27 mouse cellular contexts compared by ENCODE assay signal in genomic region chr6:14185921-14186420, GRCm38 (mm10).
A peak's percentile ranks its signal among the peaks of the same experiment; 100 is the strongest.
DNase-seq lines count a peak whose midpoint lies in the region; ATAC-seq and TF ChIP-seq lines count a peak whose summit lies in the region.
"Had no signal": no experiment of that assay in that cellular context is flagged by ENCODE, and none has a peak within 500 bp of the region (broad histone marks: within the 10 kb centered on the region; RNA-seq: fewer than 3 reads in every experiment).

No protein-coding gene starts in this region.

- DNase-seq in layer of hippocampus, adult 2 months (ENCODE audit: low spot score in 2 of 2), result peak in 1 of 2 experiments; percentile 25
- DNase-seq in layer of hippocampus, postnatal 10 days (ENCODE audit: low spot score in 2 of 2), result no peak
- DNase-seq in brain, embryonic 18.5 days (ENCODE audit: low read depth, low spot score), result peak; percentile 73
- DNase-seq in left cerebral cortex, postnatal 25 days (ENCODE audit: low spot score in 2 of 2), result peak; percentile 9 to 60
- no peak for DNase-seq in heart, postnatal 10 days
- no peak for DNase-seq in adrenal gland, postnatal 4 days (ENCODE audit: low spot score in 2 of 2)
- DNase-seq: adrenal gland, adult 8-10 months; cerebellum, adult 9-10 months; gastrocnemius, adult 2 months; heart, postnatal 4 days; kidney, adult 18-20 months; lung, embryonic 14.5 days; thymus, adult 18-20 months; thymus, postnatal 36 days had no signal

- no peak overlapping the region for H3K27ac ChIP-seq in forebrain, embryonic 13.5 days
- H3K27ac ChIP-seq in forebrain, embryonic 12.5 days, result no peak overlapping the region
- 0 out of 2 replicates have a peak overlapping the region, but pooled peaks have one; percentile 18 for H3K27ac ChIP-seq in layer of hippocampus, adult 2 months
- H3K27ac ChIP-seq: embryonic facial prominence, embryonic 15.5 days; gastrocnemius, adult 2 months; heart, embryonic 15.5 days; hindbrain, embryonic 14.5 days; kidney, postnatal 0 days; limb, embryonic 13.5 days; liver, embryonic 14.5 days; midbrain, embryonic 12.5 days; neural tube, embryonic 15.5 days; stomach, embryonic 15.5 days had no signal

- ATAC-seq in forebrain, embryonic 13.5 days, result peak; percentile 92; the same call in 1 of the 2 replicates
- no peak for ATAC-seq in forebrain, embryonic 12.5 days (ENCODE audit: low FRiP score)
- ATAC-seq: activated CD4-positive, CD25-positive, alpha-beta regulatory T cell, adult 4 months; inflammation-experienced regulatory T-cells, adult 6 months had no signal

- H3K4me2 ChIP-seq in forebrain, embryonic 13.5 days, result no peak overlapping the region
- no peak overlapping the region for H3K4me2 ChIP-seq in forebrain, embryonic 12.5 days
- H3K4me2 ChIP-seq: embryonic facial prominence, embryonic 15.5 days; heart, embryonic 15.5 days; hindbrain, embryonic 14.5 days; limb, embryonic 13.5 days; lung, embryonic 14.5 days; midbrain, embryonic 12.5 days; neural tube, embryonic 15.5 days; stomach, embryonic 15.5 days had no signal

- 65% methylated on average over 2 of the region's 2 CpGs for WGBS in forebrain, embryonic 13.5 days
- WGBS in forebrain, embryonic 12.5 days, result 69% methylated on average over 2 of the region's 2 CpGs

- H3K27me3 ChIP-seq in forebrain, embryonic 13.5 days, result no peaks in the 10 kb centered on the region
- no peaks in the 10 kb centered on the region for H3K27me3 ChIP-seq in forebrain, embryonic 12.5 days
- H3K27me3 ChIP-seq: embryonic facial prominence, embryonic 15.5 days; heart, embryonic 15.5 days; limb, embryonic 13.5 days; midbrain, embryonic 12.5 days; neural tube, embryonic 15.5 days; stomach, embryonic 15.5 days had no signal

- H3K36me3 ChIP-seq in forebrain, embryonic 13.5 days (ENCODE audit: poor library complexity, severe bottlenecking), result no peaks in the 10 kb centered on the region
- no peaks in the 10 kb centered on the region for H3K36me3 ChIP-seq in forebrain, embryonic 12.5 days (replicated peaks)
- H3K36me3 ChIP-seq: embryonic facial prominence, embryonic 15.5 days; heart, embryonic 15.5 days; limb, embryonic 13.5 days; midbrain, embryonic 12.5 days; neural tube, embryonic 15.5 days; stomach, embryonic 15.5 days had no signal

- no peak overlapping the region for H3K4me3 ChIP-seq in forebrain, embryonic 13.5 days
- H3K4me3 ChIP-seq in forebrain, embryonic 12.5 days (replicated peaks), result no peak overlapping the region
- H3K4me3 ChIP-seq in layer of hippocampus, adult 2 months, result no peak overlapping the region
- H3K4me3 ChIP-seq: embryonic facial prominence, embryonic 15.5 days; gastrocnemius, adult 2 months; heart, embryonic 15.5 days; limb, embryonic 13.5 days; midbrain, embryonic 12.5 days; neural tube, embryonic 15.5 days; stomach, embryonic 15.5 days had no signal

- intact Hi-C loops in left cerebral cortex, postnatal 25 days (cut with DNase I), result no loop called here
- intact Hi-C loops in heart, postnatal 10 days (cut with DNase I), result no loop called here

- TF ChIP-seq CTCF in layer of hippocampus, adult 2 months (conservative IDR thresholded peaks at IDR 0.05), result no peak

- no peak overlapping the region for H3K9ac ChIP-seq in forebrain, embryonic 13.5 days
- no peak overlapping the region for H3K9ac ChIP-seq in forebrain, embryonic 12.5 days
- H3K9ac ChIP-seq: embryonic facial prominence, embryonic 15.5 days; heart, embryonic 15.5 days; hindbrain, embryonic 14.5 days; limb, embryonic 13.5 days; liver, embryonic 14.5 days; lung, embryonic 14.5 days; midbrain, embryonic 12.5 days; neural tube, embryonic 15.5 days; stomach, embryonic 15.5 days had no signal

- no peaks in the 10 kb centered on the region for H3K9me3 ChIP-seq in forebrain, embryonic 13.5 days (replicated peaks)
- H3K9me3 ChIP-seq in forebrain, embryonic 12.5 days, result no peaks in the 10 kb centered on the region
- H3K9me3 ChIP-seq: embryonic facial prominence, embryonic 15.5 days; heart, embryonic 15.5 days; limb, embryonic 13.5 days; midbrain, embryonic 12.5 days; neural tube, embryonic 15.5 days; stomach, embryonic 15.5 days had no signal

- no peaks in the 10 kb centered on the region for H3K4me1 ChIP-seq in forebrain, embryonic 13.5 days
- no peaks in the 10 kb centered on the region for H3K4me1 ChIP-seq in forebrain, embryonic 12.5 days
- H3K4me1 ChIP-seq: embryonic facial prominence, embryonic 15.5 days; heart, embryonic 15.5 days; limb, embryonic 13.5 days; midbrain, embryonic 12.5 days; neural tube, embryonic 15.5 days; stomach, embryonic 15.5 days had no signal

Comparison
In these comparisons a context has a peak if more than half of its experiments do, and no peak if none do; other contexts are left out.
1. DNase-seq: peak in brain, embryonic 18.5 days (single experiment) and left cerebral cortex, postnatal 25 days (2 of 2); none in layer of hippocampus, postnatal 10 days (0 of 2), heart, postnatal 10 days (0 of 2) and adrenal gland, postnatal 4 days (0 of 2).